Mouse (Mus musculus): ENCODE results near the gene S1pr1. TPM values are rescaled to one million over a fixed set of nuclear protein-coding genes. Genes with fewer than 3 reads are reported as not detected.

Gene S1pr1
- total and polyA plus RNA-seq, 2 experiments from 2014 or later: 32.9 to 56.7 TPM

- Histone ChIP-seq H3K4me2 (ENCODE audit: low read depth, low read length, poor library complexity, severe bottlenecking) (no peak overlapping the region), H3K27me3 (ENCODE audit: insufficient read depth, low read length) (no peaks in the 10 kb centered on the region), H3K36me3 (ENCODE audit: insufficient read depth, low read length) (no peaks in the 10 kb centered on the region), H3K9ac (replicated peaks; ENCODE audit: low read length, poor library complexity, severe bottlenecking) (no peak overlapping the region), H3K4me1 (ENCODE audit: insufficient read depth, low read length) (no peaks in the 10 kb centered on the region), H3K9me3 (ENCODE audit: low read length) (no peaks in the 10 kb centered on the region), H3K27ac (ENCODE audit: low read depth, low read length) (no peak overlapping the region), H3K4me3 (ENCODE audit: low read depth, low read length) (no peak overlapping the region)
- no peak for TF ChIP-seq CTCF (IDR thresholded peaks at IDR 0.05)
- ATAC-seq (ENCODE audit: low FRiP score): no peak
- 94% methylated on average over 3 of the region's 3 CpGs for WGBS
- no peak for DNase-seq (ENCODE audit: low spot score)
These were observed 35.5 kb upstream of the S1pr1 start for GRCm38 (mm10) chr3:115750369-115750768.

- Histone ChIP-seq H3K9me3 (ENCODE audit: low read length) (no peaks in the 10 kb centered on the region), H3K27ac (ENCODE audit: low read depth, low read length) (no peak overlapping the region), H3K9ac (replicated peaks; ENCODE audit: low read length, poor library complexity, severe bottlenecking) (no peak overlapping the region), H3K4me2 (ENCODE audit: low read depth, low read length, poor library complexity, severe bottlenecking) (no peak overlapping the region), H3K4me3 (ENCODE audit: low read depth, low read length) (no peak overlapping the region), H3K27me3 (ENCODE audit: insufficient read depth, low read length) (no peaks in the 10 kb centered on the region), H3K4me1 (ENCODE audit: insufficient read depth, low read length) (no peaks in the 10 kb centered on the region), H3K36me3 (ENCODE audit: insufficient read depth, low read length) (no peaks in the 10 kb centered on the region)
- DNase-seq (ENCODE audit: low spot score): no peak
- WGBS: 86% methylated on average over 5 of the region's 5 CpGs
- no peak for ATAC-seq (ENCODE audit: low FRiP score)
- TF ChIP-seq CTCF (IDR thresholded peaks at IDR 0.05): no peak
These were observed 33.6 kb upstream of the S1pr1 start for GRCm38 (mm10) chr3:115748289-115748989.

GRCm38 (mm10) chr3:115746511-115746910 lies 31.6 kb upstream of the S1pr1 start:
- no peaks in the 10 kb centered on the region for H3K4me1 ChIP-seq (ENCODE audit: insufficient read depth, low read length)
- H3K27ac ChIP-seq (ENCODE audit: low read depth, low read length): no peak overlapping the region
- no peaks in the 10 kb centered on the region for H3K27me3 ChIP-seq (ENCODE audit: insufficient read depth, low read length)
- 89% methylated on average over 8 of the region's 8 CpGs for WGBS
- TF ChIP-seq CTCF (IDR thresholded peaks at IDR 0.05): no peak
- H3K36me3 ChIP-seq (ENCODE audit: insufficient read depth, low read length): no peaks in the 10 kb centered on the region
- H3K4me3 ChIP-seq (ENCODE audit: low read depth, low read length): no peak overlapping the region
- H3K4me2 ChIP-seq (ENCODE audit: low read depth, low read length, poor library complexity, severe bottlenecking): no peak overlapping the region
- ATAC-seq (ENCODE audit: low FRiP score): no peak
- no peaks in the 10 kb centered on the region for H3K9me3 ChIP-seq (ENCODE audit: low read length)
- no peak overlapping the region for H3K9ac ChIP-seq (replicated peaks; ENCODE audit: low read length, poor library complexity, severe bottlenecking)
- DNase-seq (ENCODE audit: low spot score): no peak

- ATAC-seq (ENCODE audit: low FRiP score): no peak
These were observed 30.2 kb upstream of the S1pr1 start for GRCm38 (mm10) chr3:115745088-115745487.

GRCm38 (mm10) chr3:115738524-115738923 lies 23.7 kb upstream of the S1pr1 start:
- no peak for TF ChIP-seq CTCF (IDR thresholded peaks at IDR 0.05)
- H3K27ac ChIP-seq (ENCODE audit: low read depth, low read length): no peak overlapping the region
- no peaks in the 10 kb centered on the region for H3K9me3 ChIP-seq (ENCODE audit: low read length)
- H3K4me1 ChIP-seq (ENCODE audit: insufficient read depth, low read length): no peaks in the 10 kb centered on the region
- no peaks in the 10 kb centered on the region for H3K27me3 ChIP-seq (ENCODE audit: insufficient read depth, low read length)
- H3K9ac ChIP-seq (replicated peaks; ENCODE audit: low read length, poor library complexity, severe bottlenecking): no peak overlapping the region
- ATAC-seq (ENCODE audit: low FRiP score): no peak
- WGBS: 44% methylated on average over 2 of the region's 2 CpGs
- no peak for DNase-seq (ENCODE audit: low spot score)
- H3K4me2 ChIP-seq (ENCODE audit: low read depth, low read length, poor library complexity, severe bottlenecking): no peak overlapping the region
- no peaks in the 10 kb centered on the region for H3K36me3 ChIP-seq (ENCODE audit: insufficient read depth, low read length)
- no peak overlapping the region for H3K4me3 ChIP-seq (ENCODE audit: low read depth, low read length)

More at GRCm38 (mm10) chr3:115745088-115745487, 30.2 kb upstream of the S1pr1 start:
- Histone ChIP-seq H3K4me1 (ENCODE audit: insufficient read depth, low read length) (no peaks in the 10 kb centered on the region), H3K9ac (replicated peaks; ENCODE audit: low read length, poor library complexity, severe bottlenecking) (no peak overlapping the region), H3K36me3 (ENCODE audit: insufficient read depth, low read length) (no peaks in the 10 kb centered on the region), H3K4me2 (ENCODE audit: low read depth, low read length, poor library complexity, severe bottlenecking) (no peak overlapping the region), H3K27me3 (ENCODE audit: insufficient read depth, low read length) (no peaks in the 10 kb centered on the region), H3K9me3 (ENCODE audit: low read length) (no peaks in the 10 kb centered on the region), H3K4me3 (ENCODE audit: low read depth, low read length) (no peak overlapping the region), H3K27ac (ENCODE audit: low read depth, low read length) (no peak overlapping the region)
- TF ChIP-seq CTCF (IDR thresholded peaks at IDR 0.05): no peak
- no peak for DNase-seq (ENCODE audit: low spot score)
- 93% methylated on average over 11 of the region's 11 CpGs for WGBS

- Histone ChIP-seq H3K4me1 (ENCODE audit: insufficient read depth, low read length) (no peaks in the 10 kb centered on the region), H3K4me3 (ENCODE audit: low read depth, low read length) (no peak overlapping the region), H3K9me3 (ENCODE audit: low read length) (no peaks in the 10 kb centered on the region), H3K27ac (ENCODE audit: low read depth, low read length) (no peak overlapping the region), H3K36me3 (ENCODE audit: insufficient read depth, low read length) (no peaks in the 10 kb centered on the region), H3K27me3 (ENCODE audit: insufficient read depth, low read length) (no peaks in the 10 kb centered on the region), H3K9ac (replicated peaks; ENCODE audit: low read length, poor library complexity, severe bottlenecking) (no peak overlapping the region), H3K4me2 (ENCODE audit: low read depth, low read length, poor library complexity, severe bottlenecking) (no peak overlapping the region)
- ATAC-seq (ENCODE audit: low FRiP score): peak; percentile 47; the same call in 1 of the 2 replicates
- 31% methylated on average over 11 of the region's 11 CpGs for WGBS
- peak; percentile 27 for DNase-seq (ENCODE audit: low spot score)
- TF ChIP-seq CTCF (IDR thresholded peaks at IDR 0.05): no peak
These were observed 23.0 kb upstream of the S1pr1 start for GRCm38 (mm10) chr3:115737785-115738318.
